Mouse (Mus musculus) cortical plate, adult 2 months (tissue): ENCODE data around the gene Ttc37.

Experiments used
- CTCF ChIP-seq: fragments of 200-500 bp; IDR thresholded peaks from 2 replicates; pipeline ENCODE4 v1.5.1; 2011; ENCODE audit warnings: mild to moderate bottlenecking, control low read depth, low read length; ENCODE audit not compliant: insufficient read depth; ENCODE audit errors: extremely low read depth
- POLR2A ChIP-seq: fragments of 200-500 bp; IDR thresholded peaks from 2 replicates; pipeline ENCODE4 v1.6.1; 2011; ENCODE audit warnings: mild to moderate bottlenecking, low read length, control low read depth; ENCODE audit not compliant: insufficient read depth; ENCODE audit errors: extremely low read depth

DNA sequence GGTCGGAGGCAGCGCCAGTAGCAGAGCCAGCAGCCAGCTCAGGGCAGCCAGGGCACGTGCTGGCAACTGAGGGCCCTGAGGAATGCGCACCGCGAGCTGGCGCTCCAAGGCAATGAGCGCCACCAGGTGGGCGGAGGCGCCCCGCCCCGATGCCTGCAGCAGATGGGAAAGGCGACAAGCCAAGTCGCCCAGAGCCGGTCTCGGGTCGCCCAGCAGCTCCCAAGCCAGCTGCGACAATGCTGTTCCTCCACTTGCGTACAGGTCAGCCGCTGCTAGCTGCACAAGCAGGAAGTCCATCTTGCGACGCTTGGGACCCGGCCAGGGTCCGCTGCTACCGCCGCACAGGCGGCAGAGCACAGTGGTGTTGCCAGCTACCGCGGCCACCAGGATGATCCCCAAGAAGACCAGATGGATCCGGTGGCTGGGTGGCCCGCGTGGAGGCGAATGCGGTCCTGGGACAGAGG lies 42.2 kb upstream of the Ttc37 start:
- TF ChIP-seq CTCF (0 out of 2 replicates have a peak, but pooled peaks have one; percentile 1), POLR2A (0 out of 2 replicates have a peak, but pooled peaks have one; percentile 29)
